Mouse (Mus musculus): ENCODE results near the gene Gm49354. TPM values are rescaled to one million over a fixed set of nuclear protein-coding genes. Genes with fewer than 3 reads are reported as not detected.
"Not testable (repeated sequence)": the region's sequence is repeated elsewhere in the genome, so short reads cannot be mapped to it uniquely, and the experiment has no call there.

The Gm49354 gene
- total RNA-seq, 2 experiments from 2014 or later = not detected

DNA sequence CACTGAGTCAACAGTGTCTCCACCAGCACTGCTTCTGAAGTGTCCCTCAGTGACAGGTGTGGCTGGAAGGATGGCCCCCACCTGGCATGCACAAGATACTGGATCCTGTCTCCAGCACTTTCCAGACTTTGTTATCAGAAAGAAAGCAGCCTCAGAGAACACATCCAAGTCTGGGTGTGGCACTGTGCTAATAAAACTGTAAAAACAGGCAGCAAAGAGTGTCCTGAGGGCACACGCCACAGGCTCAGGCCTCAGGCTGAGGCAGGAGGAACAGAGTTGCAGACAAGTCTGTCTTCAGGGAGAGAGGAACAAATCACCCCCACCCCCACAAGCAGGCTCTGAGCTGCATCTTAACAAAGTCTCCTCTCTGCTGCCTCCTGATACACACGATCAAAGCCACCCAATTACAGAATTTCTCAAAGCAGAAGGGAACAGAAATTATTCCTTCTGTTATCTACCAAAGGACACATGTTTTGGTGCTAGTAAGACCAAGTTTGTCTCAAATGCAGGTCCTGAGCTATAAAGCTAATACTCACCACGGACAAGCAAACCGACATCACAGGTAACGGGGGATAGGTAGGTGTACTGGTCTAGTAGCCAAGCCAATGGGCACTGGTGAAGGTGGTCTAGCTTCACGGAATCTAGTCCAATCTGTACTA, 13.9 kb upstream of the Gm49354 start:
- H3K27ac ChIP-seq = no peak overlapping the region
- H3K4me3 ChIP-seq = no peak overlapping the region
- no peak for DNase-seq (ENCODE audit: extremely low spot score in 1 of 2, low spot score in 2 of 2)
- no peak for TF ChIP-seq CTCF (IDR thresholded peaks at IDR 0.05)
- intact Hi-C loops (cut with DNase I) = no loop called here

DNA sequence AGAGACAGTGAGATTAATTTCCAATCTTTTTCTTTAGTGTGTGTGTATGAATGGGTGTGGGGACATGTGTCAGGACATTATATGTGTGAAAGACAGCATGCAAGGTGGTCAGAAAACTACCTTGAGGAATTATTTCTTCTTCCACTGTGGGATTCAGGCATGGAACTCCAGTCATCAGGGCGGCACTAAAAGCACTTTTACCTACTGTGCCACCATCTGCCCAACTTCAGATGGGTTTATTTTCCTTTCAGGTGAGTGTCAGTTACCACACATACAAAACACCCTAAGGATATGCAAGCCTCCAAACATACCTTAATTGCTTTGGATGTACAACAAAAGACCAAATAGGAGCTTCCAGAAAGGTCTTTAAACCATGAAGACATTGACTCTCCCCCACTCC, 12.7 kb upstream of the Gm49354 start:
- TF ChIP-seq CTCF (IDR thresholded peaks at IDR 0.05) = no peak
- intact Hi-C loops (cut with DNase I) = no loop called here
- Histone ChIP-seq H3K4me3 (no peak overlapping the region), H3K27ac (no peak overlapping the region)
- no peak for DNase-seq (ENCODE audit: extremely low spot score in 1 of 2, low spot score in 2 of 2)

DNA sequence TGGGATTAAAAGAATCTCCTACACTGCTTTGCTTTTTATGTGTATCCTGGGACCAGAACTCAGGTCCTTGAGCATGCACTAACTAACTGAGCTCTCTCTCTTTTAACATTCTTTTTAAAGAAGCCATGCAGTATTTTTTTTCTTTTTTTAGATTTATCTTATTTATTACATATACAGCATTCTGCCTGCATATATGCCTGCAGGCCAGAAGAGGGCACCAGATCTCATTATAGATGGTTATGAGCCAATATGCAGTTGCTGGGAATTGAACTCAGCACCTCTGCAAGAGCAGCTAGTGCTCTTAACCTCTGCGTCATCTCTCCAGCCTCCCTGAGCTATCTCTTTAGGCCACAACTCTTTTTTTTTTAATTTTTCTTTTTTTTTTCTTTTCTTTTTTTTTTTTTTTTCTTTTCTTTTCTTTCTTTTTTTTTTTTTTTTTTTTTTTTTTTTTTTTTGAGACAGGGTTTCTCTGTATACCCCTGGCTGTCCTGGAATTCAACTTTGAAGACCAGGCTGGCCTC, 2.2 kb downstream of the Gm49354 start:
- not testable (repeated sequence) for H3K27ac ChIP-seq; H3K4me3 ChIP-seq; DNase-seq (ENCODE audit: extremely low spot score in 1 of 2, low spot score in 2 of 2)
- intact Hi-C loops (cut with DNase I) = loop anchor here (5.0 kb wide), 1 partner anchor 37 kb away; no protein-coding TSS in a partner anchor
- peak; percentile 43 for TF ChIP-seq CTCF (IDR thresholded peaks at IDR 0.05)

DNA sequence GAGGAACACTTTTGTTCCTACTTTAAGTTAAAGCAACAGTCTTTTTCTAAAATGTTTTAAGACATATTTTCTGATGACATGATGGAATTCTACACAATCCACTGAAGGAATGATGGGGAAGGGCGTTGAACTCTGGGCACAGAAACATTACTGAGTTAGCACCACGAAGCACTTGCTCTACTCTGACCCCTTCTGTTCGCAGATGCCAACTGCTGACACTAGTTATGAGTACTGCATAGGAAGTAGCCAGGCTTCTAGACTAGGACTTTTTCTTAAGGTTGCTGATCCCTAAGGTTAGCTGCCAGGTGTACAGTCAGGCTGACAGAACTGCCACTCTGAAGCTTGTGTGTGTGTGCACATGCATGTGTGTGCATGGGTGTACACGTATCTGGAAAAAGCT, 2.8 kb downstream of the Gm49354 start:
- Histone ChIP-seq H3K27ac (no peak overlapping the region), H3K4me3 (no peak overlapping the region)
- no peak for DNase-seq (ENCODE audit: extremely low spot score in 1 of 2, low spot score in 2 of 2)
- no peak; the same call in none of the 2 replicates for TF ChIP-seq CTCF (IDR thresholded peaks at IDR 0.05)
- intact Hi-C loops (cut with DNase I) = no loop called here

DNA sequence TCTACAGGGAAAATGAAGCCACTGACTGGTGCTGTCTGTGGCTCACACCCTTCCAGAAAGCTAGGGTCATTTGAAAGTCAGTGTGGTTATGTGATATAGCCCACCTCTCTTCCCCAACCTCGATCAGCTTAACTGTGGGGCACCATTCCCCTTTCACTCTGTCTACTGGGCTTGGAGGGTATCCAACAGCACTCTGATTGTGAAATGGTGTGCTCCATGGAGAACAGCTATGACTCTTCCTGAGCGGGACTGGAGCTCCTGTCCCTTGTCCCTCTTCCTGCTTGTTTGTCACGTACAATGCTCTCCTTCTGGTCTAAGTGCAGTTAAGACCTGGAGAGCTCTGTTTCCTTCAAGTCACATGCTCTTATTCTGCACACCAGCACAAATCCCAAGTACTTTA, 6.9 kb downstream of the Gm49354 start:
- intact Hi-C loops (cut with DNase I) = no loop called here
- H3K4me3 ChIP-seq = no peak overlapping the region
- DNase-seq (ENCODE audit: extremely low spot score in 1 of 2, low spot score in 2 of 2) = no peak
- TF ChIP-seq CTCF (IDR thresholded peaks at IDR 0.05) = no peak
- no peak overlapping the region for H3K27ac ChIP-seq

DNA sequence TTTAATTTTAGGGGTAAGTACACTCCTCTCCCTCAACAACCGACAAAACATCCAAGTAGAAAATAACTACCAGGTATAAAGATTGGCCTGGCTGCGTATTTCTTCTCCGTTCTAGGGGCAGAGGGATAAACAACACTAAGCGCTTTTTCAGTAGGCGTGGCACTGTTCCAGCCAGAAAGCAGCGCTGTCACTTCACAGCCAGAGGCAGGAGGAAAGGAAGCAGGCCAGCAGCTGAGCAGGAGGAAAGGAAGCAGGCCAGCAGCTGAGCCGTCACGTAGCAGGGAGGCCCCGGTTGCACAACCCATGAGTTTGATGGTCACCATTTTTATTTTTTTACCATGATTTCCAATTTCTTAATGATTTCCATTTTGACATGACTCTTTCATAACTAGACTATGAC, 10.8 kb downstream of the Gm49354 start:
- H3K4me3 ChIP-seq = peak overlapping the region; percentile 79
- intact Hi-C loops (cut with DNase I) = no loop called here
- TF ChIP-seq CTCF (IDR thresholded peaks at IDR 0.05) = no peak
- peak overlapping the region; percentile 99 for H3K27ac ChIP-seq
- DNase-seq (ENCODE audit: extremely low spot score in 1 of 2, low spot score in 2 of 2) = peak; percentile 53 to 58

DNA sequence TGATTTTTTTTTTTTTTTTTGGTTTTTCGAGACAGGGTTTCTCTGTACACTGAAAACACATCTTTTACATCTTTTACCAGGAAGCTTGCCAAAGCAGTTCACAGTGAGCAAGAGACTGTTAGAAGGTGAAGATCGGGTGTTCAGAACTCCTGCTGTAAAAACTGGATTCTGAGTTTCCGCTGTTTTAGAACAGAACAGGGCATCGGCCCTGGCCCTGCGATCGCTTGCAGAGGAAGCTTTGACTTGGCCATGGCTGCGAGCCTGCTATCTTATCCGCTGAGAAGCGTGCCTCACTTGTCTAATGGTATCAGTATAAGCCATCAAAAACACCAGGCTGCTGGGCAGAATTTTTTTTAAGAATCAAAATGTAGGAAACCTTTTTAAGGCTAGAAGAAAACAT, 11.2 kb downstream of the Gm49354 start:
- Histone ChIP-seq H3K27ac (peak overlapping the region; percentile 99), H3K4me3 (peak overlapping the region; percentile 79)
- TF ChIP-seq CTCF (IDR thresholded peaks at IDR 0.05) = no peak
- DNase-seq (ENCODE audit: extremely low spot score in 1 of 2, low spot score in 2 of 2) = no peak
- intact Hi-C loops (cut with DNase I) = no loop called here

DNA sequence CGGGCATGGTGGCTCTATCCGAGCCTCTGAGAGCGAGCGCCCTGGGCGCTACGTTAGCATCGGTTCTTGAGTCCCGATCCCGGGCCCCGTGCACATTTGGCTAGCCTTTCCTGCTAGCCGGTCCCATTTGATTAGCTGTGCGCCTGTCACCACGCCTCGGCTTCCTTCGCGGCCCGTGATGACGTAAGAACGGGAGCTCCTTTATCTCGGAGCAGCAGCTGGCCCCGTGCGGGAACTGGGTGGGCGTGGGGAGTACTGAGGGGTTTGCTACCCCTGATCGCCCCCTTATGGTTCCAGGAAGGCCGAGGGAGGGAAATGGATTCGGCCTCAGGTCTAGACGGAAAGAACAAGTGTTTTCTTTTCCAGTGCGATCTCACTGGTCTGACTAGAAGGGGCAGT, 11.9 kb downstream of the Gm49354 start:
- peak overlapping the region; percentile 99 for H3K27ac ChIP-seq
- H3K4me3 ChIP-seq = peak overlapping the region; percentile 79
- peak; percentile 82 to 83 for DNase-seq (ENCODE audit: extremely low spot score in 1 of 2, low spot score in 2 of 2)
- TF ChIP-seq CTCF (IDR thresholded peaks at IDR 0.05) = peak; percentile 13; the same call in 1 of the 2 replicates
- intact Hi-C loops (cut with DNase I) = no loop called here

DNA sequence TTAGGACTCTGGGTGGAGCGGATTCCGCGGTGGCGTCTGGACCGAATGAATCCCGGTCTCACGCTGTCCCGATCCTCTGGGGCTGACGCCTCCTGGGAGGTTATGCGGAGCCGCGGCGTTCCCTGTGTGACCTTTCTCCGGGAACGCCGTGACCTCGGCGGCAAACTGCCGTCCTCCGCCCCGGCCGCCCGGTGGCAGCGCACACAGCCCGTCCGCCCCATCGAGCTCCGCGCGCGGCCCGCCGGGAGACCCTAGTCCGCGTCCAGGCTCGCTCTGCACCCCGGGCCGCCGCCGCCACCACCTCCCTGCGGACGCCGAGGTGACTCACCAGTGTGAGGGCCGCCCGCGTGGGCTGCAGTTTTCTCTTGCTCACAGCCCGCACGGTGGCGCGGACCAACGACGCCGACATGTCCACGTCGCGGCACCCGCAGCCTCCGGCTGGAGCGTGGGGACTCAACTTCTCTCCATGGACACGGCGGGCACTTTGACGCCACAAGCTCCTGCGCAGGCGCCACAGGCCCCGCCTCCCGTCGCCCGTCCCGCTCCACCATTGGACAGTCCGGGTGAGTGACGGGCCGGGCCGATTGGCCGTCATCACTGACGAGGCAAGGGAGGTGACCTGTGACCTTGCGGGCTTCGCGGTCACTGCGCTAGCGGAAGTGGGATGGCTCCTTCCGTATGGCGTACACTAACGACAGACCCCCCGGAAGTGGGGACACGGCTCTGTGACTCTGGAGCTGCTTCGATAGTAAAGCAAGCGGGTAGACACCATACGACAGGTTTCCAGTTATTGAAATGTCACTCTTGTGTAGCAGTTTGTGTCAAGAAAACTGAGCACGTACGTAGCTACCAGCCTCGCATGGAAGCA, 12.5 kb downstream of the Gm49354 start, which contains the start of gene Isca1:
Gene Isca1 (minus strand): TSS at position 515 of the 868 bp plus-strand sequence.
- peak; percentile 99 to 100 for DNase-seq (ENCODE audit: extremely low spot score in 1 of 2, low spot score in 2 of 2)
- intact Hi-C loops (cut with DNase I) = no loop called here
- TF ChIP-seq CTCF (IDR thresholded peaks at IDR 0.05) = no peak; the same call in 1 of the 2 replicates

DNA sequence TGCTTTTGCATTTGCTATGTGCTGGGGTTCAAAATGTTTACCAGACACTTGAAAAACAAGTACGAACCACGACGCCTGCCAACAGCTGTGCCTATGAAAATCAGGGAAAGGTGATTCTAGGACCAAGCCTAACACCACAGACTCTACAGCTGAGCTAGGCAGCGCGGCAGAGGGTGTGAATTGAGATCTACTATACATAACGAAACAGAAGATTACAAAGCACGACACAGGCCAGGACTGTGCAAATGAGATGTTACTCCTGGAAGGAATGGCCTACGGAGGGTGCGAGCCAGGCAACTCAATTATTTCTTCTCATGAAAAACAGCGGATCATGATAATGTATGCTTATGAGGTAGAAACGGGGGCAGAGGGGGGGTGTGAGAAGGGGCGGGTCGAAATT, 13.5 kb downstream of the Gm49354 start:
- intact Hi-C loops (cut with DNase I) = no loop called here
- no peak for TF ChIP-seq CTCF (IDR thresholded peaks at IDR 0.05)
- DNase-seq (ENCODE audit: extremely low spot score in 1 of 2, low spot score in 2 of 2) = no peak
- peak overlapping the region; percentile 79 for H3K4me3 ChIP-seq
- no peak overlapping the region for H3K27ac ChIP-seq

More for the DNA sequence above, 12.5 kb downstream of the Gm49354 start, which contains the start of gene Isca1:
- Histone ChIP-seq H3K4me3 (peak within 1 kb of the TSS; percentile 79), H3K27ac (peak within 1 kb of the TSS; percentile 99)

DNA sequence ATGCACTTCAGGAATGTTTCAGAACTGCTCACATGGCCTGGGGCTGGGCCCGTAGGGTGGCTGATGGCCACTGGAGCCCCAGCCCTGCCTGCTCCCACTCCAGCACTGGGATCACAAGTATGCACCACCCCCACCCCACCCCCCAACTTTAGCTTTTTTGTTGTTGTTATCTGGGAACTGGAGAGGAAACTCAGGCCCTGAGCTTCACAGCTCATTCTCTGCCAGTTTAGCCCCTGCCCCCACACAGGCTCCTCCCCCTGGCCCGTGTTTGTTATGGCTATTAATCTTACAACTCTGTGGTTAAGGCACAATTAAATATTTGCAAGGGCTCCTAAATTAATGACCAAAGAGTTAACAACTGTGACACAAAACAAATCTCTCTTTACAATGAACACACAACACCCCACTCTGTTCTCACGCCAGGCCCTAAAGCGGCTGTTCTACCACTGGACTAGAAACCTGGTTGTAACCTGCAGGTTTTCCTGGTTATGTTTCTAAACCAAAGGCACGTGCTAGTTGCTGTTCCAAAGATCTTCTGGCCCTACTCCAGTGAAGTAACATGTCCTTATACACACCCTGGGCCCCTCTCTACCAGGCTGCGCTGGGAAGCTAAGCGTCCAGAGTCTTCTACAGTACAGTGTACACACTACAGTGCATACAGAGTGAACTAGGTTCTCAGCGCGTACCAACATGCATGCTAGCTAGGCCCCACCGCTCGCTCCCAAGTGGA, 15.1 kb downstream of the Gm49354 start:
- intact Hi-C loops (cut with DNase I) = no loop called here
- Histone ChIP-seq H3K4me3 (no peak overlapping the region), H3K27ac (no peak overlapping the region)
- DNase-seq (ENCODE audit: extremely low spot score in 1 of 2, low spot score in 2 of 2) = no peak
- TF ChIP-seq CTCF (IDR thresholded peaks at IDR 0.05) = no peak

Measured in left cerebral cortex, adult 2 months (tissue).